Mouse (Mus musculus) erythroblast, embryonic 14.5 days (primary cell): ENCODE results near the gene Dpp8.

Experiments
- GATA1 ChIP-seq: IDR thresholded peaks from 2 replicates; pipeline ENCODE4 v1.6.1; 2012; ENCODE audit warnings: low read length, inconsistent platforms, mixed read lengths
- TAL1 ChIP-seq: IDR thresholded peaks from 3 replicates; pipeline ENCODE4 v1.6.1; 2012; ENCODE audit warnings: low read length, inconsistent platforms, mixed read lengths

- no peak for TF ChIP-seq GATA1
- TF ChIP-seq TAL1, result no peak
These were observed 20.9 kb upstream of the Dpp8 start for GRCm38 (mm10) chr9:65011304-65011703.
